Mouse (Mus musculus) liver, adult (tissue): ENCODE results near the gene Ldlrad3.

Source experiments
- GATA4 ChIP-seq: IDR thresholded peaks from 2 replicates; pipeline ENCODE4 v1.6.1; 2014; ENCODE audit warnings: mild to moderate bottlenecking, low read length; ENCODE audit not compliant: insufficient replicate concordance

Gene Ldlrad3

DNA sequence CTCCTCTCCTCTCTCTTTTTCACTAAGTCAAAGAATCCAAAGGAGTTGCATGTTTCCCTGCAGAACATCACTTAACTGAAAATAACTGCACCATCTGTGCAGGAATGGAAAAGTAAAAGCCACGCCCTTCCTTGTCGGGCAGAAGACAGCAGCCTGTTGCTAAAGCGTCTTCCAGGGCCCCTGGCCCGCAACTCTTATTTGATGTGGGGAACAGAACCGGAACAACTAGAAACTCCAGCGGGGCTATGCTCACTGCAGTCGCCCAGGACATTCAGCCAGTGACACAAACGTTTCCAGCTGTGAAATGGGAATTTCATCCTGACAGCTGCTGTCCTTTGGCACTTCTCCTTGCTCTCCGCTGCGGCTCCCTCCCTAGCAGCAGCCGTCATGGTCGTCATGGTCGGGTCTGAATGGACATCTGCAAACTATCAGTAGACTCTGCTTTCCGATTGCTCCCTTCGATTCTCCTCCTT lies 67.2 kb downstream of the Ldlrad3 start:
- TF ChIP-seq GATA4: no peak

DNA sequence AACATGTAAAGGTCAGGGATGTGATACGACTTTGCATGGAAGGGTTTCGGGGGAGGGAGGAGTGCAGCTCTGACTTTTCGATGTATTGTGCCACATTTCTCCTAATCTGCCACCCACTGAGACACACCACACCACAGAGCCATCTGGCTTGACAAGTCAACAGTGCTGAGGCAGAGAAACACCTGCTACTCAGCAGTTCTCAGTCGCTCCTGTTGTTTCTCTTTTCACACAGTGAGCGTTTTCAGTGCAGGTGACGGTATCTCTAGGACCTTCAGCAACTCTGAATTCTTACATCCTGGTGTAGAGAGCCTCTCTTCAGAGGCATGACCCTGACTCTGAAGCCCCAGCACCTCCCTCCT lies 68.8 kb downstream of the Ldlrad3 start:
- no peak for TF ChIP-seq GATA4

DNA sequence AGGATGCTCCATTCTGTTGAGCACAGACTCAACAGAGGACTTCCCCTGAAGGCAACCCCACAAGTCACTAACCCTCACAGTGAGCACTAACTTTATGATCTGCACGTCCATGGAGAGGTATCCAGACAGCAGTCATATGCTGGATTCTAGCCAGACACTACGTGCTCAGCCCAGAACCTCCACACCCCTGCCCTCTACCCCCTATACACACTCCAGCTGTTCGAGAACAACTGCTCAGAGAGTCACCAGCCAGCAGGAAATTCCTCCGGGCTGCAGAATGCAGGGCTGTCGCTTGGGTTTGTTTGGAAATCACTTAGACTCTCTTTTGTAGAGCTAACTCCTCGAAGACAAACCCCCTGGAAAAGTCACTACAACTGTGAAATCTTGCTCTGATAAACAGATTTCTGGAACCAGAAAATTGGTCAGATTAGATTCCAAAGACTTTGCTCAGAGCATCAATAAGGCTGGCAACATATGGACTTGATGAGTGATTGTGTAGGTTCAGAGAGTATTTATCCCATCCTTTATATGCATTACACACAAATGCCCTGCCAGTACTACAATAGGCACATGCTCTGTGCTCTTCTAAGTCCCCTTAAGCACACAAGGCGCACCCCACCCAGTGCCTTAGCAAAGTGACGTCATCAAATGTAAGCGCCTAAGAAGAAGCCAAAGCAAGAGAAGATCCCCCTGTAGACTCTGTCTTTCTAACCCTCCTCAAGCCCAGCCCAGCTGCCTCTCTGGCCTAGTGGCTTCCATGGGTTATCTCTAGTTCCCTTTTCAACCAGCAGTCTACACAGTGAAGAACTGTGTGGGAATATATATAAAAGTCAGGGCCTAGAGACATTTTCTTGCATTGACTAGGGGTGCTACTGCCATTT lies 69.4 kb downstream of the Ldlrad3 start:
- TF ChIP-seq GATA4: no peak

DNA sequence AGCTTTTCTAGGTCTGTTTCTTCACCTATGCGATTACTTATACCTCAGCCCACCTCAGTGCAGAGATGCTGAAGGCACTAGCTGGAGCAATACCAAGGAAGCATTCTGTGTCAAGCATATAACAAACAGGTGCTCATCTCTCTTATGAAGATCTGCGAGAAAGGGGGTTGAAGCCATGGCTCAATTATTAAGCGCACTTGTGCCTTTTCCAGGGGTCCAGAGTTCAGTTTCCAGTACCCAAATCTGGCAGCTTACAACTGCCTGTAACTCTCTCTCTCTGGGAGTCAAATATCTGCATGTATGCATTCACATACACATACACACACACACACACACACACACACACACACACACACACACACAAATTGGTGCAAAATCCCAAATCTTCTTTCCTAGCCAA lies 72.4 kb downstream of the Ldlrad3 start:
- no peak for TF ChIP-seq GATA4

DNA sequence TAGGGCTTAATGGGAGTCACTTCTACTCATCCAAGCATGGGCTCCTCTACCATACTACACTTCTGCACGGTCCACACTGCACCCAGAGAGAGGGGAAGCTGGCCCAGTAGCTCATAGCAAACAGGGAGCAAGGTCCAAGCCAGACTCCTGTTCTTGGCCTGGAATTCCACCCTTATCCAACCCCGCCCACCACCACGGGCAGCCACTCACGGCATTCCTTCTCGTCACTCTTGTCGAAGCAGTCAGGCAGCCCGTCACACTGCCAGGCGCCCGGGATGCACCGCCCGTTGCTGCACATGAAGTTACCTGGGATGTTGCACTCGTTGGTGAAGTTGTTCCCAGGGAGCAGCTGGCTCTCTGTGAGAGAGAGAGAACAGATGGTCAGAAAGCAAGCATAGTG lies 72.9 kb downstream of the Ldlrad3 start:
- no peak for TF ChIP-seq GATA4

DNA sequence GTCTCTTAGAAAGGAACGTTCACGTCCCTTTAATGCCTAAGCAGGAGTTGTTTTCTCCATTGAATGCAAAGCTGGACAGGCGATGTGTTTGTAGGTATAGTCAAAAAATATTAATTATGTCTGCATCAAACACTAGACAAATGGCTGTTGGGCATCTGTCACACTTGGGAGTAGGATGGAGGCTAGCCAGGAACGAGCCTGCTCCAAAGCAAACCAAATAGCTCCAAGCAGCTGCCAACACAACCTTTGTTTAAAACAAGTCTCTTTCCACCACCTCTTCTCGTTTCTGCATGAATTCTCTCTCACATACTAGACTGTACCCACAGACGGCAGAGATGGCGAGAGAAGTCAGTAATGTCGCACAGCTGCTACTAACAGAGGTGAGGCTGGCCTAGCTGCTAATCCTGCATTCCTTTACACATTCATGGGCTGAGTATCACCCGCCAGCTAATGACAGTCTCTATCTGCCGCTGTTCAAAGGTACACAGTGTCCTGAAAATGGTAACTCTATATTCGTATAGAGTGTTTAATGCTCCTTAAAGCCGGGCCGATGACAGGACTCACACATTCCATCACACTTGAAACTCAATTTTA lies 74.2 kb downstream of the Ldlrad3 start:
- no peak for TF ChIP-seq GATA4

DNA sequence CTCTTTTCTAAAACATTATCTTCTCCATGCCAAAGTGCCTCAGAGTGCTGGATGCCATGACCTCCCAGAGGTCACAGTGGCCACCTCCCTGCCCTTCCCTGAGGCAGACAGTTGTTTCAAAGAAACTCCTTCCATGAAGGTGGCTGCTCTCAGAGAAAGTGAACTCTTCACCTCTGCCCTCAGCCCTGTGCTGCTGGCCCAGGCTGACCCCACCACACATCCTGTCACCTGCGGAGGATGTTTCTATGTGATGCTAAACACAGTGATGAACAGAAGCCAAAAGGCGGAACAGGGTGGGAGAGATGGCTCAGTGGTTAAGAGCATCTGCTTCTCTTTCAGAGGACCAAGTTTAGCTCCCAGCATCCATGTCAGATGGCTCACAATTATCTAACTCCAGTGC lies 75.9 kb downstream of the Ldlrad3 start:
- no peak for TF ChIP-seq GATA4

DNA sequence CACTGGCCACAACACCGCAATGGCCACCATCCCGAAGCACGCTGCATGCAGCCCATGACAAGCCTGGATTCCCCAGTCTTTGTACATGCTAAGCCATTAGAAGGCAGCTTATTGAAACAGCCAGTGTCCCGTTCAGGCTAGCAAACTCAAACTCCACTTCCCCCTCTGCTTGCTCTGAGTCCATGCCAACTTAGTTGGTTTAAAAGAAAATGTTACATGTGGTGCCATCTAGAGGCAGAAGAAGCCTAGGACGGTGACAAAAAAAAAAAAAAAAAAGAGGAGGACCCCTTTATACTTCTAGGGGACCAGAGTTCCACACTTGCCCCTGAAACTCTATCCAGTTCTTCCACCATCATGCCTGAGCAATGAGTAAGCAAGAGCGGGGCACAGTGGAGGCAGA lies 78.9 kb downstream of the Ldlrad3 start:
- no peak for TF ChIP-seq GATA4

DNA sequence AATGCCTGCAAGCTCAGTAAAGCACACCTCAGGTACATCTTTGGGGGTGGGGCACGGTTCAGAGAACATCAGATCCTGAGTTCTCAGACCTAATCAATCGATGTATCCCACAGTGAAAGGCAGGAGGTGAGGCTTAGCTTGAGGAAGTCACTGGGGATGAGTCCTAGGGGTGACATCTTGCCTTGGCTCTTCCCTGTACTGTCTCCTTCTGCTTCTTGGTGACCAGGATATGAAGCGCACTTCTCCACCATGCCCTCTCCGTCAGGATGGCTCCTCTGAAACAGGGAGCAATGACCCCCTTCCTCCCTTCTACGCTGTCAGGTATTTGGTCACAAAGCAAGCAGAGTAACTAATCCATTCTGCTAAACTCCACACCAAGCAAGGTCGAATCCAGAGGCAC lies 79.5 kb downstream of the Ldlrad3 start:
- no peak for TF ChIP-seq GATA4

DNA sequence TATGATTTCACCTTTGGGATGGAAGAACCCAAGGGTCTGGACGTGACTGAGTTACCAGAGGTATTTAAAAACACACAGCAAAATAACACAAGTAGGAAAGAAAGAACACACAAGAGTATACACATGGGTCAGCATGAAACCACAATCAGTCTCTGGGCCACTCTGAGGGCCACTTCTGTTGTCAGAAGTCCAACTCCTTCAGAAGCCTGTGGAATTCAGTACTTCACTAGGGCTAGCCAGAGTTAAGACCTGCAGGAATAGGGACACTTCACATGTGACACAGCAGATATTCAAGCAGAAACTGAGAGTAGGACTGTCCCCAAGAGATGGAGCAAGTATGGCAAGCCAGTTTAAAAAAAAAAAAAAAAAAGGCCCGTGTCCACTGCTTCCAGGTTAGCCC lies 80.7 kb downstream of the Ldlrad3 start:
- no peak for TF ChIP-seq GATA4

DNA sequence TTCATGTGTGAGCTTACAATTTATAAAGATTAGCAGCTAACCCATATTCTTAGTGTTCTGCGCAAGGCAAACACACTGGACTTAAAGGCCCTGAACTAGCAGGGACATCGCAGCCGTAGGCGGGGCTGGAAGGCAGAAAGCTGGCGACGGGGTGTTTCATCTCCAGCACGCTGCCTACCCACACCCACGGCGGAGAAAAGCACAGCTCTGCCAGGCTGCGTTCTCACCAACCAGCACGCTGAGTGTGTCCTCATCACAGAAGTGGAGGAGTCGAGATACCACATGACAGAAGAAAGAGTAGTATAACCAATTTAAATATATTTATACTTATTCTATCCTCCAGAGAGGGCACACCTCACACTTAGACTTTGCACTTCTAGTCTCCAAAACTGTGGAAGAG lies 82.2 kb downstream of the Ldlrad3 start:
- no peak for TF ChIP-seq GATA4

DNA sequence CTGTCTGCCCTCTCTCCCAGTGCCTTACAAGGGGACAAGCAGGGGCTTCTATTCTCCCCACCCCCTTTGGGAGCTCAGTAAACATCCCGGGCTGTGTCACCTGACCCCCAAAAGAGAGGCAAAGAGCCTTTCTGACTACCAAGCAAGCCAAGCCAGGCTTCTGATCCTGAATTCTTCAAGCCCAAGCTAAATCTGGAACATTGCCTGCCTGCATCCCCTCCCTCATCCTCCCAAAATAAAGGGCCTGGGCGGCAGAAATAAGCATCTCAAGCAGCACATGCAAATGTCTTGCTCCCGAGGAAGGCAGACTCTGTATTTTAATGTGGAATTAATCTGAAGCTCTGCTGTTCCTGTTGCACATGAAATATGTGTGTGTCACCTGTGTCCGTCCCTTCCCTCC lies 85.7 kb downstream of the Ldlrad3 start:
- no peak for TF ChIP-seq GATA4

DNA sequence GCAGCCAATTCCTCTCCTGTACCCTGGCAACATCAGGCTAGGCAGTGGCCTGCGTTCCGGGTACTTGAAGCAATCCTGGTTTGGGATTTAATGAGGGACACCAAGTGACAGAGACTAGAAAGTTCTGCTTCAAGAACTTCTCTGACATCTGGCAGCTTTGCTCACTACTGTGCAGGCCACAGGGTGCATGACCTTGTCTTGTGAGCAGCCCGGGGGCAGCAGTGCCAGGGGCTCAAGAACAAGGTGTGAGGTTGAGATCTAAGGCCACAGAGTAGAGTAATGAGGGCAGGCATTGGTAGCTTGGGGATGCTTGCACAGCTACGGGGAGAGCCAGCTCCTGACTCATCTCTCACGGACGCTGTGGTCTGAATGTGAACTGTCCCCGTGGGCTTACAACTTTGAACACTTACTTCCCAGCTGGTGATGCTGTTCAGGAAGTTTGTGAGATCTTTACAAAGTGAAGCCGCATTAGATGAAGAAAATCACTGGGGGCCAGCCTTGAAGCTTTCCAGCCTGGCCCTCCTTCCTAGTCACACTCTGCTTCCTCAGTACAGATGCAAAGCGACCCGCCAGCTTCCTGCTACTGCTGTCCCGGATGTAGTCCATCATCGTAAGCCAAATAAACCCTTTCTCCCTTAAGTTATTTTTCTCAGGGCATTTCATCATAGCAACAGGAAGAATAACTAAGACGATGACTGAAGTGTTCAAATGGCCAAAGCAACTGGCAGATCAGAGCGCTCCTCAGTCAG lies 86.3 kb downstream of the Ldlrad3 start:
- TF ChIP-seq GATA4: no peak

DNA sequence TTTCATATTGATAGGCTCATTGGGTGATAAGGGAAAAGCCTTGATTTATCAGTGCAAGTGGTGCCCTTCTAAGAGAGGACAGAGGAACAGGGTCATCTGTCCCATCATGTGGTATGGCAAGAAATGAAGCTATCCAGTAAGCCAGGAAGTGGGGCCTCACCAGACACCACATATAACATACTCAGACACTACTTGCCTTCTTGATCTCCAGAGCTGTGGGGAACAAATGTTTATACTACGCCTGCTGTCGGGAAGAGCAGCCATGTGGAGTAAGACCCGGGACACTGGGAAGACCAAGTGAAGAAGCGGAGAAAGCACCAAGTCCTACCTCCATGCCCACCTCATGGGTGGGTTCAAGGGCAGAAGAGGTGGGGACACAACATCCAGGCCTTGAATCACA lies 86.9 kb downstream of the Ldlrad3 start:
- no peak for TF ChIP-seq GATA4

DNA sequence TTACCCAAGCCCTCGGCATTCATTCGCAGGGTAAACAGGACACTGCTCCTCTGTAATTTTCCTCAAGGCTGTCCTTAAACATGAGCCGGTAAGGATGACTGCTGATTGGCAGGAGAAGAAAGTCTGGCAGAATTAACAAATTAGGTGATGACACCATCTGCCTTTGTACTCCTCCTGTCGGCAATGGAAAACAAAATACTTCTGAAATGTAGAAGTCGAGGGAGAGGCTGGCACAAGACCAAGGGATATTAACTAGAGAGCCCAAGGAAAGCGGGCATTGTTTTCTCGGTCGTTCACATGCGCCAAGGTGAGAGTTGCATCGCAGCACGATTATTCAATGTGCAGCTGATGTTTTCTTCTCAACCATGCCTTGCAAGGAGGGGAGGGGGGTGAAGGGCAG lies 91.4 kb downstream of the Ldlrad3 start:
- TF ChIP-seq GATA4: no peak

DNA sequence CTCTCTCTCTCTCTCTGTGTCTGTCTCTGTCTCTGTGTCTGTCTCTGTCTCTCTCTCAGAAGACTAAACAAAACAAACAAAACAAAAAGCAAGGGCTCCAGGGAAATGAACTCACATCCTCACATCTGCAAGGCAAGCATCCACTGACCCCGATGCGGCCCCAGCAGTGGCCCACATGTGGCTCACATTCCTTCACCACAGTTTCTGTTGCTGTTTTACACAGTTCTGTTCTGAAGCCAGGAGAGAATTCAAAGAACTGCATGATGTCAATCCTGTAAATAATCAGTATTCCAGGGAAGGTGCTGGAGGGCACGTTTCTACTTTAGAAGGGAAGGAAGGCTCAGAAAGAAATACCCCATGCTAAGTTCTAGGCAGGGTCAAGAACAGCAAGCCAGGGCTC lies 91.9 kb downstream of the Ldlrad3 start:
- no peak for TF ChIP-seq GATA4

DNA sequence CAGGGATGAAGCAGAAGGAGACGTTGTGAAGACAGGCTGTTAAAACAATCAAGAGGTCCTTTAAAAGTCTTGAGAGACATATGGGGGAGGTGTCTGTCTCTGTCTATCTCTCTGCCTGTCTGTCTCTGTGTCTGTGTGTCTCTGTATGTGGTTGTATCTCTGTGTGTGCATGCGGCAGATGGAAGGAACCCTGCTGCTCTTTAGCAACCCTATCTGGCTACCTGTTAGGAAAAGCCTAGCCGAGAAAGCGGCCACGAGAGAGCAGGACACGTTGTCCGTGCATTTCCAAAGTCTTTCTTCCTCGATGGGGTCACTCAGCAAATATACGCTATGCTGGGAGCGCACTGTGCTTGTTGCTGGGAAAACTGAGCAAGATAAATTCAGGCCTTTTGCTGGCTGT lies 93.6 kb downstream of the Ldlrad3 start:
- no peak for TF ChIP-seq GATA4
